Comparison of ENCODE assay signal across 15 mouse cellular contexts in genomic region chr15:9081294-9081693, GRCm38 (mm10). TPM values are rescaled to one million over a fixed set of nuclear protein-coding genes. Genes with fewer than 3 reads are reported as not detected.
DNase-seq lines count a peak whose midpoint lies in the region; ATAC-seq lines count a peak whose summit lies in the region.
"Had no signal": no experiment of that assay in that cellular context is flagged by ENCODE, and none has a peak within 500 bp of the region (broad histone marks: within the 10 kb centered on the region; RNA-seq: fewer than 3 reads in every experiment).

No protein-coding gene starts in this region.

- H3K9ac ChIP-seq in heart, embryonic 13.5 days = 0 out of 2 replicates have a peak overlapping the region, but pooled peaks have one; percentile 33
- H3K9ac ChIP-seq in kidney, embryonic 15.5 days = no peak overlapping the region
- H3K9ac ChIP-seq in liver, embryonic 16.5 days (ENCODE audit: low read depth, low read length) = peak overlapping the region; percentile 25; the same call in 1 of the 2 replicates
- H3K9ac ChIP-seq: neural tube, embryonic 13.5 days had no signal

- intact Hi-C loops in heart, postnatal 36 days (cut with DNase I) = no loop called here

- H3K4me3 ChIP-seq in heart, embryonic 13.5 days = no peak overlapping the region
- H3K4me3 ChIP-seq in kidney, embryonic 15.5 days (replicated peaks) = no peak overlapping the region
- H3K4me3 ChIP-seq in liver, embryonic 16.5 days (ENCODE audit: low read depth, low read length) = no peak overlapping the region
- H3K4me3 ChIP-seq: embryonic facial prominence, embryonic 10.5 days; layer of hippocampus, adult 2 months; neural tube, embryonic 13.5 days had no signal

- H3K4me2 ChIP-seq in heart, embryonic 13.5 days = peak overlapping the region; percentile 42
- no peak overlapping the region for H3K4me2 ChIP-seq in kidney, embryonic 15.5 days
- H3K4me2 ChIP-seq in liver, embryonic 16.5 days (ENCODE audit: low read depth, low read length) = peak overlapping the region; percentile 72
- H3K4me2 ChIP-seq: neural tube, embryonic 13.5 days had no signal

- 29% methylated on average over 3 of the region's 3 CpGs for WGBS in heart, embryonic 13.5 days
- WGBS in kidney, embryonic 15.5 days = 87% methylated on average over 3 of the region's 3 CpGs
- WGBS in liver, embryonic 16.5 days (ENCODE audit: insufficient replicate concordance) = 32% methylated on average over 3 of the region's 3 CpGs

- no peak for DNase-seq in heart, postnatal 36 days
- DNase-seq in kidney, postnatal 4 days = no peak
- DNase-seq in liver = peak; percentile 57
- no peak for DNase-seq in thymus, postnatal 25 days
- no peak for DNase-seq in adrenal gland, adult 18-20 months (ENCODE audit: low spot score in 2 of 2)
- DNase-seq: adrenal gland, adult 2 months; cerebellum, adult 11-12 months; cerebellum, postnatal 36 days; gastrocnemius, postnatal 14 days had no signal

- H3K27ac ChIP-seq in heart, embryonic 13.5 days (replicated peaks) = peak overlapping the region; percentile 75
- no peak overlapping the region for H3K27ac ChIP-seq in kidney, embryonic 15.5 days
- H3K27ac ChIP-seq in liver, embryonic 16.5 days (ENCODE audit: low read length) = peak overlapping the region; percentile 67
- H3K27ac ChIP-seq: embryonic facial prominence, embryonic 10.5 days; layer of hippocampus, adult 2 months; neural tube, embryonic 13.5 days had no signal

- H3K9me3 ChIP-seq in heart, embryonic 13.5 days = no peaks in the 10 kb centered on the region
- no peaks in the 10 kb centered on the region for H3K9me3 ChIP-seq in kidney, embryonic 15.5 days (replicated peaks)
- no peaks in the 10 kb centered on the region for H3K9me3 ChIP-seq in liver, embryonic 16.5 days (replicated peaks; ENCODE audit: control insufficient read depth, low read length)
- H3K9me3 ChIP-seq: embryonic facial prominence, embryonic 10.5 days; neural tube, embryonic 13.5 days had no signal

- no peaks in the 10 kb centered on the region for H3K27me3 ChIP-seq in heart, embryonic 13.5 days (replicated peaks)
- H3K27me3 ChIP-seq in kidney, embryonic 15.5 days = no peaks in the 10 kb centered on the region
- H3K27me3 ChIP-seq in liver, embryonic 16.5 days (ENCODE audit: control insufficient read depth, insufficient read depth, low read depth, low read length) = no peaks in the 10 kb centered on the region
- H3K27me3 ChIP-seq: neural tube, embryonic 13.5 days had no signal

- H3K4me1 ChIP-seq in heart, embryonic 13.5 days = peaks cover 80% of the 10 kb centered on the region
- H3K4me1 ChIP-seq in kidney, embryonic 15.5 days = peaks cover 24% of the 10 kb centered on the region
- peaks cover 60% of the 10 kb centered on the region for H3K4me1 ChIP-seq in liver, embryonic 16.5 days (ENCODE audit: control insufficient read depth, low read depth, low read length)

- H3K36me3 ChIP-seq in heart, embryonic 13.5 days = peaks cover 21% of the 10 kb centered on the region
- peaks cover 7% of the 10 kb centered on the region; the same call in 1 of the 2 replicates for H3K36me3 ChIP-seq in kidney, embryonic 15.5 days
- H3K36me3 ChIP-seq in liver, embryonic 16.5 days (ENCODE audit: control insufficient read depth, insufficient read depth) = peaks cover 19% of the 10 kb centered on the region

- no peak for ATAC-seq in heart, embryonic 13.5 days (ENCODE audit: extremely low read depth, insufficient number of reproducible peaks, low FRiP score, low TSS enrichment)
- ATAC-seq in kidney, embryonic 15.5 days (replicated peaks; ENCODE audit: low FRiP score) = peak; percentile 10; the same call in 1 of the 2 replicates
- ATAC-seq in liver, embryonic 16.5 days (ENCODE audit: low read depth) = peak; percentile 4; the same call in 1 of the 2 replicates

RNA-seq across cellular contexts. Expression of gene Nadk2, which starts 10.2 kb away (rescaled TPM):
- polyA plus RNA-seq in heart, embryonic 13.5 days (2015; fragmentation: Nextera tagmentation; extraction: Ambion mirVana) = 45.2 and 48.8 TPM in 2 replicates
- total RNA-seq in heart, postnatal 36 days (2021) = 10 to 100 TPM; 67.0 to 76.8 TPM
- polyA plus RNA-seq in kidney, embryonic 15.5 days (2015; fragmentation: Nextera tagmentation; extraction: Ambion mirVana) = 27.0 and 27.3 TPM in 2 replicates
- 85.7 and 88.8 TPM in 2 replicates for polyA plus RNA-seq in liver, embryonic 16.5 days (2015; fragmentation: Nextera tagmentation; extraction: Ambion mirVana)
- total RNA-seq in adrenal gland, adult 18-20 months (2021) = 10 to 100 TPM; 47.1 to 75.0 TPM

RNA-seq across cellular contexts. Expression of gene Lmbrd2, which starts 59.1 kb away (rescaled TPM):
- polyA plus RNA-seq in heart, embryonic 13.5 days (2015; fragmentation: Nextera tagmentation; extraction: Ambion mirVana) = 1.4 and 1.7 TPM in 2 replicates
- total RNA-seq in heart, postnatal 36 days (2021) = 10 to 100 TPM; 11.7 to 12.8 TPM
- 3.6 and 3.7 TPM in 2 replicates for polyA plus RNA-seq in kidney, embryonic 15.5 days (2015; fragmentation: Nextera tagmentation; extraction: Ambion mirVana)
- polyA plus RNA-seq in liver, embryonic 16.5 days (2015; fragmentation: Nextera tagmentation; extraction: Ambion mirVana) = 1.9 and 2.0 TPM in 2 replicates
- total RNA-seq in adrenal gland, adult 18-20 months (2021) = 10 to 100 TPM; 27.2 to 29.1 TPM
